Mouse (Mus musculus) layer of hippocampus, adult 2 months (tissue): ENCODE results near the gene Hist1h4k. TPM values are rescaled to one million over a fixed set of nuclear protein-coding genes. Genes with fewer than 3 reads are reported as not detected.
"Not testable (repeated sequence)": the region's sequence is repeated elsewhere in the genome, so short reads cannot be mapped to it uniquely, and the experiment has no call there.

Experiments used
- DNase-seq, 2 experiments: peaks; one replicate each; pipeline ENCODE4 v3.0.0; 2022; ENCODE audit warnings: low spot score in 2 of 2
- H3K27ac ChIP-seq: fragments of 200-600 bp; 2 replicates; pipeline ENCODE4 v1.8.1; 2022
- H3K4me3 ChIP-seq: fragments of 200-600 bp; 2 replicates; pipeline ENCODE4 v1.8.1; 2022; ENCODE audit warnings: mild to moderate bottlenecking
- CTCF ChIP-seq: fragments of 200-600 bp; conservative IDR thresholded peaks from 2 replicates; pipeline ENCODE4 v1.8.1; 2022; ENCODE audit warnings: antibody characterized with exemption, mild to moderate bottlenecking, moderate library complexity
- long read RNA-seq, 2 experiments: library from polyadenylated mRNA; stranded (forward); transcript quantifications; one replicate each; pipeline ENCODE4 v2.0.0; 2021; ENCODE audit warnings: borderline mapping rate in 2 of 2
- total RNA-seq, 2 experiments: library from RNA; stranded (reverse); gene quantifications; 2 replicates each; pipeline ENCODE4 v1.2.3; 2021

The Hist1h4k gene
- 100 to 1,000 TPM; 269 to 298 TPM for total RNA-seq
- long read RNA-seq, experiment 1, result 0 reads
- long read RNA-seq, experiment 2, partial matches to known transcripts, result 0 of 1 reads
- long read RNA-seq, experiment 2, other reads (novel, unspliced or antisense), result 0 of 1 reads

DNA sequence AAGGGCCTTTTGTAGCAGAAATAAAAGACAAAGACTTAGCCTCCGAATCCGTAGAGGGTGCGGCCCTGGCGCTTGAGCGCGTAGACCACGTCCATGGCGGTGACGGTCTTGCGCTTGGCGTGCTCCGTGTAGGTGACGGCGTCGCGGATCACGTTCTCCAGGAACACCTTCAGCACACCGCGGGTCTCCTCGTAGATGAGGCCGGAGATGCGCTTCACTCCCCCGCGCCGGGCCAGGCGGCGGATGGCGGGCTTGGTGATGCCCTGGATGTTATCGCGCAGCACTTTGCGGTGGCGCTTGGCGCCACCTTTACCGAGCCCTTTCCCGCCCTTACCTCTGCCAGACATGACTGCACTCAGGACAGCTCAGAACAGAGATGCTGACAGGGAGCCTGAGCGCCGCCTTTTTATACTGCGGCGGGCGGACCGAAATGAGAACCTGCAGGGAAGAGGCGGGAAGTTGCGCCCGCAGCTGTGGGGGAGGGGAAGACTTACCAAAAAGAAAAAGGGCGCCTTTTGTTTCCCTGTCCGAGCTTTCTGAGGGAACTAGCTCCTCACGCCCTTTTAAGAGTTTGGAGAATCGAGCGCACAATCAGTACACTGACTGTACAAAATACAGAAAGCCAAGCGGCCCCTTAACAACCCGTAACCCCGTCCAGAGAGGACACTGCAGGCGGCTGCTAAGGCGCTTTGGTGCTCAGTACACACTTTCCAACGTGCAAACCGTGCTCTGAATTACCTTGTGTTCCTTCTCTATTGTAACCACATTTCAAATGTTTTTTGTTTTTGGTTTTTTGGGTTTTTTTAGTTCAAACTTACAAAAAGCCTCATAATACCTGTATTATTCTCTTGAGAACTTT lies at the start of gene Hist1h4k:
TSS of gene Hist1h4k (minus strand) at position 347 of the 859 bp plus-strand sequence.
- DNase-seq, result peak; percentile 91 to 94
- peak within 1 kb of the TSS; percentile 68 for H3K4me3 ChIP-seq
- H3K27ac ChIP-seq, result peak within 1 kb of the TSS; percentile 57

GRCm38 (mm10) chr13:21797163-21797562 lies 46.9 kb upstream of the Hist1h4k start:
- not testable (repeated sequence) for H3K27ac ChIP-seq, DNase-seq, H3K4me3 ChIP-seq

GRCm38 (mm10) chr13:21795584-21795983 lies 45.3 kb upstream of the Hist1h4k start:
- DNase-seq, result no peak
- Histone ChIP-seq H3K4me3 (no peak overlapping the region), H3K27ac (no peak overlapping the region)
- no peak for TF ChIP-seq CTCF

- no peak overlapping the region for H3K27ac ChIP-seq
- DNase-seq, result no peak
- H3K4me3 ChIP-seq, result no peak overlapping the region; the same call in 1 of the 2 replicates
- TF ChIP-seq CTCF, result no peak
These were observed 40.4 kb upstream of the Hist1h4k start for GRCm38 (mm10) chr13:21790601-21791283.

DNA sequence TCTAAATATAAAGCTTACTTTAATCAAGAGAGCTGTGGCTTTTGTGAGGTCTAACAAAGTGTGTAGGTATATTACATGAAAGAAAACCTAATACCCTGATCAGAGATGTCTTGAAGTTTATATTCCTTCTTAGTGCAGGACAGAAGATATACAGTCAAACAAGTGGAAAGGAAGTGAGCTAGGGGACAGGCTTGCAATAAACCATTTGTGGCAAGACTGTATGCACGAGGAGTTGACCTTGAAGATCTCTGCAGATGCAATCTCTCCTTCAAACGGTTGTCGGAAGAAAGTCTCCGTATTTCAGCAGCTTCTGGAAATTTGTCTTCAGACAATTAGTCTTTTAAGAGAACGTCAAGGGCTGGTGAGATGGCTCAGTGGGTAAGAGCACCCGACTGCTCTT lies 39.6 kb upstream of the Hist1h4k start:
- no peak for TF ChIP-seq CTCF
- no peak for DNase-seq
- H3K27ac ChIP-seq, result no peak overlapping the region

GRCm38 (mm10) chr13:21787760-21788593 lies 37.7 kb upstream of the Hist1h4k start:
- DNase-seq, result no peak
- peak overlapping the region; percentile 56 for H3K4me3 ChIP-seq
- no peak for TF ChIP-seq CTCF
- H3K27ac ChIP-seq, result no peak overlapping the region

More for the DNA sequence above, 39.6 kb upstream of the Hist1h4k start:
- no peak overlapping the region for H3K4me3 ChIP-seq

DNA sequence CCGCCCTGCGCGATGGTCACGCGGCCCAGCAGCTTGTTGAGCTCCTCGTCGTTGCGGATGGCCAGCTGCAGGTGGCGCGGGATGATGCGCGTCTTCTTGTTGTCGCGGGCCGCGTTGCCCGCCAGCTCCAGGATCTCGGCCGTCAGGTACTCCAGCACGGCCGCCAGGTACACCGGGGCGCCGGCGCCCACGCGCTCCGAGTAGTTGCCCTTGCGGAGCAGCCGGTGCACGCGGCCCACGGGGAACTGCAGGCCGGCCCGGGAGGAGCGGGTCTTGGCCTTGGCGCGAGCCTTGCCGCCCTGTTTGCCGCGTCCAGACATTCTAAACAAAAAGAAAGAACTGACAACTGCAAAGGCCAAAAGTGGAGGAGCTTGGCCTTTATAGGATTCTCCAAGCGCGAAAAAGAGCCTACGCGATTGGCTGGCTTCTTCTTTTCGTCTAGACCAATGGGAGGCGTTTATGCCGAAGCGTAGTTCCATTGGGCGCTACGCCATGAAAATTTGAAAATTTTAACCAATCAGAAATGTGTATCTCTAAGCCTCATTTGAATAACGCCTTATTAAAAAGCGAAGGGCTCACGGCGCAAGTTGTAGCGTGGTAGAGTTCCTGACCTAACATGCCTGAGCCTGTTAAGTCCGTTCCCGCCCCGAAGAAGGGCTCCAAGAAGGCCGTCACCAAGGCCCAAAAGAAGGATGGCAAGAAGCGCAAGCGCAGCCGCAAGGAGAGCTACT lies 36.8 kb upstream of the Hist1h4k start, which contains the start of the genes Hist1h2an and Hist1h2bp:
TSS of gene Hist1h2an (minus strand) at position 320 of the 731 bp plus-strand sequence.
TSS of gene Hist1h2bp (plus strand) at position 563 of the 731 bp plus-strand sequence.
- DNase-seq, result peak; percentile 94 to 96
- H3K27ac ChIP-seq, result peak within 1 kb of the TSS; percentile 62
- peak within 1 kb of the TSS; percentile 56 for H3K4me3 ChIP-seq
- TF ChIP-seq CTCF, result peak; percentile 10; the same call in 1 of the 2 replicates

DNA sequence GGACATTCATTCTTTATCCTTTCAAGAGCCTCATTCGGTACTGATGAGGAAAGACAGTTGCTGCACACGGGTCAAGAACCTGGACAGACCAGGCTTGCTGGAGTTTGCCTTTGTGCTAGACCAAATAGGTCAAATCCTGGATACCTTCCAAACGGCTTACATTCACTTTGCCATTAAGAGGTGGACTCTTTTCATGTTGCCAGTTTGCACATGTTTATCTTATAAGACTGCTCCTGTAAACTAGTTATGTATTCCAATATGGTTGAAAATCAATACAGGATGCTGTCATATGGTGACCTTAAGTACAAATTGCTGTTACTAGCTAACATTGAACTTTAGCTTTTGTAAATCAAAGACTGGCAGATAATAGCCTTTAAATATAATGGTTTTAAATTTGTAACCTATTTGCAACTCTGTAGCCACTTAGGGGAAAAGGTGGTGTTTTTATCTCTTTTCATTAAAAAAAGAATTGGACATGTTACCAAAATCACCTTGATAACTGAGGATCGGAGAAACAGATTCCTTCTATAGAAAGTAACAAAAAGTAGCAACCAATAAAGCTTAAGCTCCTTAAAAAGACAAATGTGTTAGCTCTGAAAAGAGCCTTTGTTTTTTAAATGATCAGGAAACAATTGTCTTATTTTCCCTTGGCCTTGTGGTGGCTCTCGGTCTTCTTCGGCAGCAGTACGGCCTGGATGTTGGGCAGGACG lies 36.0 kb upstream of the Hist1h4k start:
- no peak for DNase-seq
- Histone ChIP-seq H3K4me3 (peak overlapping the region; percentile 34), H3K27ac (peak overlapping the region; percentile 62)
- no peak; the same call in 1 of the 2 replicates for TF ChIP-seq CTCF

GRCm38 (mm10) chr13:21784311-21784710 lies 34.0 kb upstream of the Hist1h4k start:
- no peak overlapping the region for H3K27ac ChIP-seq
- DNase-seq, result no peak
- no peak for TF ChIP-seq CTCF
- H3K4me3 ChIP-seq, result no peak overlapping the region

- peak in 1 of 2 experiments; percentile 31 for DNase-seq
These were observed 33.4 kb upstream of the Hist1h4k start for GRCm38 (mm10) chr13:21783734-21784161.

DNA sequence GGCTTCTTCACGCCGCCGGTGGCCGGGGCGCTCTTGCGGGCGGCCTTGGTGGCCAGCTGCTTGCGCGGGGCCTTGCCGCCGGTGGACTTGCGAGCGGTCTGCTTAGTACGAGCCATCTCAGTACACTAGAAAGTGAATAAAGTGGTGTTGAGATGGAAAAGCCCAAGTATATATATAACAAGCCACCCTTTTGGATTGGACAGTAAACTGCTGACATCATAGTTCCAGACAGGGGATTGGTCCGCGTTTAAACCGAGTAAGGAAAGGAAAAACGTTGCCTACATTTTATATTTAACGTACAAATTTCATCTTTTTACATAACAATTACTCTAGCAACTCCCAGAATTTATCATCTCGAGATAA lies 32.9 kb upstream of the Hist1h4k start, which contains the start of gene Hist1h3i:
TSS of gene Hist1h3i (minus strand) at position 116 of the 363 bp plus-strand sequence.
- no peak for TF ChIP-seq CTCF
- Histone ChIP-seq H3K27ac (peak within 1 kb of the TSS; percentile 80), H3K4me3 (peak within 1 kb of the TSS; percentile 59)
- DNase-seq, result peak; percentile 75 to 88

More at GRCm38 (mm10) chr13:21783734-21784161, 33.4 kb upstream of the Hist1h4k start:
- no peak for TF ChIP-seq CTCF
- H3K4me3 ChIP-seq, result peak overlapping the region; percentile 59
- peak overlapping the region; percentile 40 for H3K27ac ChIP-seq

GRCm38 (mm10) chr13:21782361-21783254 lies 32.3 kb upstream of the Hist1h4k start:
- Histone ChIP-seq H3K4me3 (peak overlapping the region; percentile 59), H3K27ac (peak overlapping the region; percentile 80)
- DNase-seq, result not testable (repeated sequence)
